In genomic region chr6:86683872-86684654, GRCm38 (mm10) we compare ENCODE assay signal across 8 mouse cellular contexts. TPM values are rescaled to one million over a fixed set of nuclear protein-coding genes. Genes with fewer than 3 reads are reported as not detected.
DNase-seq lines count a peak whose midpoint lies in the region; ATAC-seq and TF ChIP-seq lines count a peak whose summit lies in the region.

Snrnp27 (minus strand) TSS chr6:86684522.

- peaks cover 6% of the 10 kb centered on the region; the same call in 1 of the 2 replicates for H3K4me1 ChIP-seq in embryonic facial prominence, embryonic 14.5 days (ENCODE audit: control insufficient read depth, insufficient read depth, low read length)
- H3K4me1 ChIP-seq in heart, adult 2 months (ENCODE audit: control insufficient read depth, insufficient read depth, low read length): peaks cover 1% of the 10 kb centered on the region; the same call in 1 of the 2 replicates
- peaks cover 10% of the 10 kb centered on the region for H3K4me1 ChIP-seq in limb, embryonic 13.5 days
- peaks cover 9% of the 10 kb centered on the region for H3K4me1 ChIP-seq in midbrain, embryonic 16.5 days (ENCODE audit: control insufficient read depth, insufficient read depth, low read length)

- TF ChIP-seq EP300 in heart, adult 2 months (IDR thresholded peaks at IDR 0.05; ENCODE audit: insufficient read depth, low read depth, low read length): peak; percentile 69

- peak within 1 kb of the TSS; percentile 73 for H3K27ac ChIP-seq in embryonic facial prominence, embryonic 14.5 days (replicated peaks; ENCODE audit: low read depth, low read length)
- H3K27ac ChIP-seq in heart, adult 2 months: peak within 1 kb of the TSS; percentile 70
- peak within 1 kb of the TSS; percentile 55; the same call in 1 of the 2 replicates for H3K27ac ChIP-seq in limb, embryonic 13.5 days
- peak within 1 kb of the TSS; percentile 58 for H3K27ac ChIP-seq in midbrain, embryonic 16.5 days (ENCODE audit: low read length)

- peak; percentile 94 for TF ChIP-seq POLR2A in heart, adult 2 months (IDR thresholded peaks at IDR 0.05; ENCODE audit: insufficient read depth, low read depth, low read length)

- peak within 1 kb of the TSS; percentile 88 for H3K9ac ChIP-seq in embryonic facial prominence, embryonic 14.5 days (ENCODE audit: low read depth, low read length)
- peak within 1 kb of the TSS; percentile 99 for H3K9ac ChIP-seq in heart, adult 2 months (ENCODE audit: low read depth, low read length)
- peak within 1 kb of the TSS; percentile 88 for H3K9ac ChIP-seq in limb, embryonic 13.5 days
- peak within 1 kb of the TSS; percentile 76 for H3K9ac ChIP-seq in midbrain, embryonic 16.5 days (ENCODE audit: low read depth, low read length)

- WGBS in embryonic facial prominence, embryonic 14.5 days: 2% methylated on average over 33 of the region's 36 CpGs
- WGBS in heart, adult 2 months: 3% methylated on average over 36 of the region's 36 CpGs
- 4% methylated on average over 36 of the region's 36 CpGs for WGBS in limb, embryonic 13.5 days
- WGBS in midbrain, embryonic 16.5 days: 2% methylated on average over 35 of the region's 36 CpGs

- intact Hi-C loops in heart, adult 2 months (cut with DNase I): loop anchor here (5.0 to 10.0 kb wide), 2 partner anchors 48 to 719 kb away; partner anchors contain the start of genes Dusp11 and Gmcl1

- peak within 1 kb of the TSS; percentile 72 for H3K4me2 ChIP-seq in embryonic facial prominence, embryonic 14.5 days (ENCODE audit: low read depth, low read length)
- H3K4me2 ChIP-seq in limb, embryonic 13.5 days (replicated peaks): peak within 1 kb of the TSS; percentile 93
- H3K4me2 ChIP-seq in midbrain, embryonic 16.5 days (ENCODE audit: low read length): peak within 1 kb of the TSS; percentile 54

- peak; percentile 93 for ATAC-seq in embryonic facial prominence, embryonic 14.5 days (ENCODE audit: low read depth)
- peak; percentile 88 for ATAC-seq in limb, embryonic 13.5 days (ENCODE audit: low FRiP score, low read depth)
- ATAC-seq in midbrain, embryonic 16.5 days: peak; percentile 86

- H3K79me2 ChIP-seq in heart, adult 2 months (replicated peaks; ENCODE audit: control insufficient read depth, insufficient read depth, low read length): peaks cover 4% of the 10 kb centered on the region

- TF ChIP-seq CTCF in heart, adult 2 months (IDR thresholded peaks at IDR 0.05): no peak

- H3K9me3 ChIP-seq in embryonic facial prominence, embryonic 14.5 days (ENCODE audit: control insufficient read depth, low read length): no peaks in the 10 kb centered on the region
- no peaks in the 10 kb centered on the region for H3K9me3 ChIP-seq in limb, embryonic 13.5 days
- no peaks in the 10 kb centered on the region for H3K9me3 ChIP-seq in midbrain, embryonic 16.5 days (replicated peaks; ENCODE audit: control insufficient read depth, low read length, poor library complexity, severe bottlenecking)

- no peaks in the 10 kb centered on the region for H3K27me3 ChIP-seq in embryonic facial prominence, embryonic 14.5 days (replicated peaks; ENCODE audit: control insufficient read depth, insufficient read depth, low read length)
- no peaks in the 10 kb centered on the region for H3K27me3 ChIP-seq in heart, adult 2 months (ENCODE audit: control insufficient read depth, insufficient read depth, low read length)
- no peaks in the 10 kb centered on the region for H3K27me3 ChIP-seq in limb, embryonic 13.5 days
- H3K27me3 ChIP-seq in midbrain, embryonic 16.5 days (ENCODE audit: control insufficient read depth, insufficient read depth, low read depth, low read length): no peaks in the 10 kb centered on the region

- H3K36me3 ChIP-seq in embryonic facial prominence, embryonic 14.5 days (ENCODE audit: control insufficient read depth, insufficient read depth, low read length): peaks cover 37% of the 10 kb centered on the region
- H3K36me3 ChIP-seq in heart, adult 2 months (ENCODE audit: control insufficient read depth, insufficient read depth, low read length): no peaks in the 10 kb centered on the region; the same call in none of the 2 replicates
- H3K36me3 ChIP-seq in limb, embryonic 13.5 days: peaks cover 38% of the 10 kb centered on the region
- H3K36me3 ChIP-seq in midbrain, embryonic 16.5 days (ENCODE audit: control insufficient read depth, insufficient read depth, low read length): peaks cover 21% of the 10 kb centered on the region

- peak within 1 kb of the TSS; percentile 72 for H3K4me3 ChIP-seq in embryonic facial prominence, embryonic 14.5 days (ENCODE audit: low read depth, low read length)
- peak within 1 kb of the TSS; percentile 74 for H3K4me3 ChIP-seq in heart, adult 2 months
- H3K4me3 ChIP-seq in limb, embryonic 13.5 days: peak within 1 kb of the TSS; percentile 88
- H3K4me3 ChIP-seq in midbrain, embryonic 16.5 days (ENCODE audit: low read depth, low read length): peak within 1 kb of the TSS; percentile 66

- peak; percentile 95 for DNase-seq in 3T3-L1 (ENCODE audit: low read depth, low spot score)
- peak; percentile 86 to 89 for DNase-seq in adrenal gland, postnatal 4 days (ENCODE audit: low spot score in 2 of 2)
- peak; percentile 93 for DNase-seq in embryonic facial prominence, embryonic 14.5 days (ENCODE audit: low spot score)
- peak; percentile 92 to 97 for DNase-seq in heart, adult 2 months
- peak; percentile 91 to 93 for DNase-seq in kidney, adult 8-10 months
- peak; percentile 92 to 93 for DNase-seq in spleen, postnatal 10 days (ENCODE audit: low spot score in 2 of 2)

RNA-seq across cellular contexts. Expression of gene Snrnp27, which starts in this region (rescaled TPM):
- total RNA-seq in adrenal gland, postnatal 4 days (2021): 10 to 100 TPM; 65.1 to 71.2 TPM
- polyA plus RNA-seq in embryonic facial prominence, embryonic 14.5 days (2014; fragmentation: Nextera tagmentation; extraction: Ambion mirVana): 107 TPM in 2 replicates
- total RNA-seq in heart, adult 2 months (2021): 10 to 100 TPM; 46.6 to 51.7 TPM
- polyA plus RNA-seq in heart, adult 2 months (2012; rRNA removed): 13.7 and 16.8 TPM in 2 replicates
- 124 and 137 TPM in 2 replicates for polyA plus RNA-seq in limb, embryonic 13.5 days (2015; fragmentation: Nextera tagmentation; extraction: Ambion mirVana)
- polyA plus RNA-seq in midbrain, embryonic 16.5 days (2015; fragmentation: Nextera tagmentation; extraction: Ambion mirVana): 94.6 and 94.8 TPM in 2 replicates

Comparison
In these comparisons a context has a peak if more than half of its experiments do, and no peak if none do; other contexts are left out.
1. Peak in every context shown above with its lines: DNase-seq, ATAC-seq, H3K4me3 ChIP-seq and H3K27ac ChIP-seq.